Mouse (Mus musculus): ENCODE results near the gene Trpm3.

DNA sequence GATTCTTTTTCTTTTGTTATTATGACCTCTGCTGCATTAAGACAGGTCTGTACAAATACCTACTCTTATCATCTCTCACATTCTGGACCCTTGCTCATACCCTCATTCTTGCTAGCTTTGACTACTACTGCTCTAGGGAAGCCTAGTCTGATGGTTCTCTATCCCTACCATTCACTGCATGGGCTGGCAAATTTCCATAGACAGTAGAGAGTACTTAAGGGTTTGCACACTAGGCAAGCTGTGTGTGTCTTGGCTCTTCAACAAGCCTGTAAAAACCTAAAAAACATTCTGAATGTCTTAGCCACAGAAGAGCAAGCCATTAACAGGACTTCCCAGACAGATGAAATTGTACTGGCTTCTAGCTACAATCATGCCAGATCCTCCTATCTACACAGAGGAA lies 664.5 kb downstream of the Trpm3 start:
- TF ChIP-seq CTCF (IDR thresholded peaks at IDR 0.05; ENCODE audit: low read depth, low read length) (no peak), POLR2A (IDR thresholded peaks at IDR 0.05; ENCODE audit: extremely low read depth, insufficient read depth, low read length) (no peak)

All from liver, adult 2 months (tissue).